ENCODE assay signal across 15 mouse cellular contexts in the genomic region with DNA sequence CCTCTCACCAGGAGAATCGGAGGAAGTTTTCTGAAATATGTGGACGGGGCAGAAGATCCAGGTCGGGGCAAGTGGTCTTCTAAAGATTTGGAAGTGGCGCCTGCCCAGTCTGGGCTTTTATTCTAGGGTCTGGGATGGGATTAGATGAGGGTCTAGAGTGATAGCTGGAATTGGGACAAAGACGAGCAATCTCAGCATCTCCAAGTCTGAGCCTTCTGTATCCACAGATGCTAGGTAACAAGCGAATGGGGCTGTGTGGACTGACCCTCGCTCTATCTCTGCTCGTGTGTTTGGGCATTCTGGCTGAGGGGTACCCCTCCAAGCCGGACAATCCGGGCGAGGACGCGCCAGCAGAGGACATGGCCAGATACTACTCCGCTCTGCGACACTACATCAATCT. TPM values are rescaled to one million over a fixed set of nuclear protein-coding genes. Genes with fewer than 3 reads are reported as not detected.
A peak's percentile ranks its signal among the peaks of the same experiment; 100 is the strongest.
DNase-seq lines count a peak whose midpoint lies in the region; ATAC-seq lines count a peak whose summit lies in the region.
"Had no signal": no experiment of that assay in that cellular context is flagged by ENCODE, and none has a peak within 500 bp of the region (broad histone marks: within the 10 kb centered on the region; RNA-seq: fewer than 3 reads in every experiment).

No protein-coding gene starts in this region.

- H3K9me3 ChIP-seq in forebrain, embryonic 11.5 days (ENCODE audit: control insufficient read depth, low read length), result no peaks in the 10 kb centered on the region
- no peaks in the 10 kb centered on the region for H3K9me3 ChIP-seq in forebrain, embryonic 10.5 days
- H3K9me3 ChIP-seq in kidney, embryonic 15.5 days (replicated peaks), result no peaks in the 10 kb centered on the region
- no peaks in the 10 kb centered on the region for H3K9me3 ChIP-seq in neural tube, embryonic 14.5 days (ENCODE audit: control insufficient read depth, low read length)
- H3K9me3 ChIP-seq: embryonic facial prominence, embryonic 12.5 days had no signal

- H3K79me2 ChIP-seq in macrophage (ENCODE audit: inconsistent target), result no peaks in the 10 kb centered on the region

- DNase-seq in forebrain, embryonic 11.5 days (ENCODE audit: low spot score), result peak; percentile 58
- no peak for DNase-seq in forebrain, embryonic 10.5 days (ENCODE audit: extremely low spot score, low spot score)
- DNase-seq in kidney, postnatal 36 days, result no peak
- DNase-seq in left cerebral cortex, postnatal 36 days (ENCODE audit: low spot score in 2 of 2), result no peak
- no peak for DNase-seq in retina, postnatal 1 day
- DNase-seq: cerebellum, adult 8-10 months; gastrocnemius, adult 2 months had no signal

- H3K27ac ChIP-seq in forebrain, embryonic 11.5 days (ENCODE audit: low read depth, low read length), result no peak overlapping the region
- no peak overlapping the region for H3K27ac ChIP-seq in forebrain, embryonic 10.5 days
- no peak overlapping the region for H3K27ac ChIP-seq in kidney, embryonic 15.5 days
- no peak overlapping the region for H3K27ac ChIP-seq in macrophage
- H3K27ac ChIP-seq in neural tube, embryonic 14.5 days (ENCODE audit: low read depth, low read length), result peak overlapping the region; percentile 62
- H3K27ac ChIP-seq: embryonic facial prominence, embryonic 12.5 days; gastrocnemius, adult 2 months had no signal

- H3K27me3 ChIP-seq in forebrain, embryonic 11.5 days (ENCODE audit: control insufficient read depth, insufficient read depth, low read length), result peaks cover 36% of the 10 kb centered on the region
- peaks cover 85% of the 10 kb centered on the region for H3K27me3 ChIP-seq in forebrain, embryonic 10.5 days (ENCODE audit: poor library complexity, severe bottlenecking)
- peaks cover 77% of the 10 kb centered on the region for H3K27me3 ChIP-seq in kidney, embryonic 15.5 days
- peaks cover 11% of the 10 kb centered on the region for H3K27me3 ChIP-seq in neural tube, embryonic 14.5 days (ENCODE audit: control insufficient read depth, insufficient read depth, low read length)

- no peak overlapping the region for H3K4me3 ChIP-seq in forebrain, embryonic 11.5 days (ENCODE audit: low read depth, low read length)
- no peak overlapping the region for H3K4me3 ChIP-seq in forebrain, embryonic 10.5 days
- H3K4me3 ChIP-seq in kidney, embryonic 15.5 days (replicated peaks), result peak overlapping the region; percentile 55
- H3K4me3 ChIP-seq in macrophage (ENCODE audit: inconsistent target), result peak overlapping the region; percentile 31
- H3K4me3 ChIP-seq in neural tube, embryonic 14.5 days (ENCODE audit: low read depth, low read length), result peak overlapping the region; percentile 43

- no peak overlapping the region for H3K9ac ChIP-seq in forebrain, embryonic 11.5 days (ENCODE audit: low read length)
- no peak overlapping the region for H3K9ac ChIP-seq in kidney, embryonic 15.5 days
- H3K9ac ChIP-seq in neural tube, embryonic 14.5 days (replicated peaks; ENCODE audit: low read depth, low read length), result no peak overlapping the region; the same call in 1 of the 2 replicates

- WGBS in forebrain, embryonic 11.5 days, result 6% methylated on average over 15 of the region's 15 CpGs
- 7% methylated on average over 15 of the region's 15 CpGs for WGBS in forebrain, embryonic 10.5 days
- WGBS in kidney, embryonic 15.5 days, result 4% methylated on average over 15 of the region's 15 CpGs
- 30% methylated on average over 15 of the region's 15 CpGs for WGBS in macrophage (ENCODE audit: missing documents)
- WGBS in neural tube, embryonic 14.5 days, result 9% methylated on average over 15 of the region's 15 CpGs

- peaks cover 5% of the 10 kb centered on the region; the same call in 1 of the 2 replicates for H3K4me1 ChIP-seq in forebrain, embryonic 11.5 days (replicated peaks; ENCODE audit: control insufficient read depth, insufficient read depth, low read length)
- H3K4me1 ChIP-seq in forebrain, embryonic 10.5 days, result peaks cover 19% of the 10 kb centered on the region
- H3K4me1 ChIP-seq in kidney, embryonic 15.5 days, result peaks cover 21% of the 10 kb centered on the region
- H3K4me1 ChIP-seq in neural tube, embryonic 14.5 days (ENCODE audit: control insufficient read depth, insufficient read depth, low read length), result peaks cover 11% of the 10 kb centered on the region; the same call in 1 of the 2 replicates

- no peak overlapping the region for H3K4me2 ChIP-seq in forebrain, embryonic 11.5 days (ENCODE audit: low read depth, low read length, severe bottlenecking)
- peak overlapping the region; percentile 97 for H3K4me2 ChIP-seq in kidney, embryonic 15.5 days
- H3K4me2 ChIP-seq in neural tube, embryonic 14.5 days (ENCODE audit: low read depth, low read length), result peak overlapping the region; percentile 72; the same call in 1 of the 2 replicates

- no peaks in the 10 kb centered on the region for H3K36me3 ChIP-seq in forebrain, embryonic 11.5 days (ENCODE audit: control insufficient read depth, insufficient read depth, low read length)
- no peaks in the 10 kb centered on the region for H3K36me3 ChIP-seq in forebrain, embryonic 10.5 days (replicated peaks)
- H3K36me3 ChIP-seq in kidney, embryonic 15.5 days, result no peaks in the 10 kb centered on the region
- H3K36me3 ChIP-seq in macrophage (ENCODE audit: inconsistent target), result no peaks in the 10 kb centered on the region
- no peaks in the 10 kb centered on the region for H3K36me3 ChIP-seq in neural tube, embryonic 14.5 days (ENCODE audit: control insufficient read depth, insufficient read depth, low read length)
- H3K36me3 ChIP-seq: embryonic facial prominence, embryonic 12.5 days had no signal

- ATAC-seq in forebrain, embryonic 11.5 days (replicated peaks; ENCODE audit: low FRiP score), result no peak
- ATAC-seq in kidney, embryonic 15.5 days (replicated peaks; ENCODE audit: low FRiP score), result no peak
- ATAC-seq in neural tube, embryonic 14.5 days (ENCODE audit: low read depth), result no peak
- ATAC-seq: inflammation-experienced regulatory T-cells, adult 6 months had no signal

- intact Hi-C loops in left cerebral cortex, postnatal 36 days (cut with DNase I), result no loop called here

RNA-seq across cellular contexts. Expression of a gene that starts 0.9 kb away (rescaled TPM):
- 3.6 and 7.1 TPM in 2 replicates for polyA plus RNA-seq in forebrain, embryonic 11.5 days (2014; fragmentation: Nextera tagmentation; extraction: Ambion mirVana)
- polyA plus RNA-seq in forebrain, embryonic 10.5 days (2016; fragmentation: Nextera tagmentation; extraction: Ambion mirVana), result 0.27 TPM in 1 of 2 replicates, not detected in the other
- 27.9 and 75.2 TPM in 2 replicates for polyA plus RNA-seq in kidney, embryonic 15.5 days (2015; fragmentation: Nextera tagmentation; extraction: Ambion mirVana)
- 10 to 100 TPM in 1 of 26 experiments, 1 to 10 TPM in 13, not detected in 12; 1.6 to 10.7 (median 2.9) TPM for total RNA-seq in macrophage (2018; cell fraction: chromatin; rRNA removed)
- 100 to 1,000 TPM in 1 of 26 experiments, 10 to 100 TPM in 25; 33.9 to 105 (median 68.7) TPM for total RNA-seq in macrophage (2018; cell fraction: cytosol; rRNA removed)
- 10 to 100 TPM in 19 of 26 experiments, 1 to 10 TPM in 7; 5.7 to 49.0 (median 17.2) TPM for total RNA-seq in macrophage (2018; cell fraction: nucleus; rRNA removed)
- 39.0 to 157 TPM (median 139 TPM) in 3 replicates for polyA plus RNA-seq in macrophage (2018)
- 493 and 540 TPM in 2 replicates for polyA plus RNA-seq in neural tube, embryonic 14.5 days (2014; fragmentation: Nextera tagmentation; extraction: Ambion mirVana)
- 100 to 1,000 TPM; 201 to 244 TPM for total RNA-seq in left cerebral cortex, postnatal 36 days (2021)
- total RNA-seq: gastrocnemius, adult 2 months; liver, adult 2 months; neutrophil, adult 5-6 weeks had no signal
- polyA plus RNA-seq: inflammation-experienced regulatory T-cells, adult 6 months; liver, adult 2 months; testis, adult 2 months had no signal

Comparison
In these comparisons a context has a peak if more than half of its experiments do, and no peak if none do; other contexts are left out.
1. H3K4me3 ChIP-seq: peak in kidney, embryonic 15.5 days (single experiment), macrophage (single experiment) and neural tube, embryonic 14.5 days (single experiment); none in forebrain, embryonic 11.5 days (single experiment) and forebrain, embryonic 10.5 days (single experiment).